Mouse (Mus musculus) MEL (cell line): Measurements from ENCODE around the gene Srrm3.
A peak's percentile ranks its signal among the peaks of the same experiment; 100 is the strongest.

ENCODE experiments used
- CTCF ChIP-seq, 3 experiments: IDR thresholded peaks in 2 of 3; conservative IDR thresholded peaks in 1 of 3; 2 replicates each; pipeline ENCODE4 v1.5.1; 2011 to 2012; ENCODE audit warnings: low read length in 3 of 3, low read depth in 2 of 3, mild to moderate bottlenecking in 2 of 3, improper control_type of control experiment in 1 of 3, inconsistent platforms in 1 of 3, mixed read lengths in 1 of 3, moderate library complexity in 1 of 3; ENCODE audit not compliant: control insufficient read depth in 1 of 3, insufficient read depth in 1 of 3, poor library complexity in 1 of 3, severe bottlenecking in 1 of 3
- GATA1 ChIP-seq: IDR thresholded peaks from 2 replicates; pipeline ENCODE4 v1.6.1; 2011; ENCODE audit warnings: low read depth, low read length, improper control_type of control experiment
- HCFC1 ChIP-seq: IDR thresholded peaks from 2 replicates; pipeline ENCODE4 v1.6.1; 2012; ENCODE audit warnings: low read depth, mild to moderate bottlenecking, inconsistent platforms, low read length, improper control_type of control experiment, moderate library complexity
- TCF12 ChIP-seq: IDR thresholded peaks from 2 replicates; pipeline ENCODE4 v1.6.1; 2014; ENCODE audit warnings: low read depth, mild to moderate bottlenecking, inconsistent platforms, low read length, improper control_type of control experiment, moderate library complexity

DNA sequence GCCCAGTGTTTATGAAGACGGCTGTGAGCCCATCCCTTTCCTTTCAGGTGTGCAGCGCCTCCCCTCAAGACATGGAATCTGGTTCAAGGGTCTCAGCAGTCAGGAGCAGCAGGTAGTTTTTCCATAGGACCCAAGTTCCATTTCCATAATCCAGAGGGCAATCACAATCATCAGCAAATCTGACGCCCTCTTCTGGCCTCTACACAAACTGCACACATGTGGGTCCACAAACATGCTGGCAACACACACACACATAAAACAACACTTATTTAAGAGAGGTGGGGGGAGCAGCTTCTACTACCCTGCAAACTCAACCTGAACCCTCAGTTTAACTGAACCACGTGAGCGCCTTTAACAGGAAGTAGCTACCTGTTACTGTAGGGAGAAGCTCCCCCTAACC, 111.9 kb downstream of the Srrm3 start:
- TF ChIP-seq CTCF (IDR thresholded peaks at IDR 0.05 in 2 of 3, conservative IDR thresholded peaks at IDR 0.05 in 1 of 3; ENCODE audit: control insufficient read depth in 1 of 3, insufficient read depth in 1 of 3, low read depth in 2 of 3, low read length in 3 of 3, poor library complexity in 1 of 3, severe bottlenecking in 1 of 3) (peak; percentile 26 to 34 (median 28); a peak in 4 of 6 replicates), GATA1 (no peak), HCFC1 (no peak), TCF12 (no peak)
